Mouse (Mus musculus): ENCODE results near the gene Itgb1.

GRCm38 (mm10) chr8:128688679-128689078 is 3.2 kb downstream of the Itgb1 start:
- TF ChIP-seq ZNF384 (IDR thresholded peaks at IDR 0.05; ENCODE audit: low read depth, low read length) (no peak), HCFC1 (IDR thresholded peaks at IDR 0.05; ENCODE audit: borderline replicate concordance, insufficient read depth, low read length) (no peak), CHD2 (IDR thresholded peaks at IDR 0.05; ENCODE audit: low read depth, low read length) (no peak), MAFK (IDR thresholded peaks at IDR 0.05; ENCODE audit: insufficient read depth, low read depth, low read length) (no peak), ZC3H11A (IDR thresholded peaks at IDR 0.05; ENCODE audit: borderline replicate concordance, low read depth, low read length) (no peak)

Measured in ES-E14 (cell line).